Mouse (Mus musculus) megakaryocyte, embryonic 14.5 days (primary cell): ENCODE measurements around the gene Gjb4.

Source experiments
- FLI1 ChIP-seq: IDR thresholded peaks from 2 replicates; pipeline ENCODE4 v1.6.1; 2012; ENCODE audit warnings: low read length, inconsistent platforms, mixed read lengths
- GATA1 ChIP-seq: IDR thresholded peaks from 3 replicates; pipeline ENCODE4 v1.6.1; 2012; ENCODE audit warnings: mixed read lengths, low read length, inconsistent platforms, borderline replicate concordance

DNA sequence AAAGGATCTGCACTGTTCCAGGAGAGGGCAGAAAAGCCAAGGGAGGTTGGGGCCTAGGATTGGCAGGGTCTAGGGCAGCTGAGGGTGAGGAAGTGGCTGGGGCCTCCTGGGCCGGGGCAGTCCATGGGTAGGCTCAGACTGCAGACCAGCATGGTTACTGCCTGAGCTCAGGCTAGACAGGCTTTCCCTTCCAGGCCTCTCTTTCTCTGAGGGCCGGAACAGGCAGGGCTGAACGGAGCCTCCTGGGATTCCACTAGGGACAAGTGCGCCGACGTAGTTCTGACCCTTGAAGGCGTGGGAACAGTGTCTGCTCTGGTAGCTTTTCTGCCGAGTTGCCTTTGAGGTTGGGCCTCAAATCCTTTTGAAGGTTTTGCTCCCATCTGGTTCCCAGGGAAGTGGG lies 38.1 kb downstream of the Gjb4 start:
- TF ChIP-seq FLI1 (no peak), GATA1 (no peak)
